Mouse (Mus musculus) liver, postnatal 0 days (tissue): ENCODE measurements around the gene AU015836.

Experiments
- CTCF ChIP-seq: sonication (generic); IDR thresholded peaks from 2 replicates; pipeline ENCODE4 v1.5.1; 2016; ENCODE audit warnings: antibody characterized with exemption, low read depth
- EP300 ChIP-seq: IDR thresholded peaks from 2 replicates; pipeline ENCODE4 v1.6.1; 2016; ENCODE audit warnings: antibody characterized with exemption, low read depth, mild to moderate bottlenecking

DNA sequence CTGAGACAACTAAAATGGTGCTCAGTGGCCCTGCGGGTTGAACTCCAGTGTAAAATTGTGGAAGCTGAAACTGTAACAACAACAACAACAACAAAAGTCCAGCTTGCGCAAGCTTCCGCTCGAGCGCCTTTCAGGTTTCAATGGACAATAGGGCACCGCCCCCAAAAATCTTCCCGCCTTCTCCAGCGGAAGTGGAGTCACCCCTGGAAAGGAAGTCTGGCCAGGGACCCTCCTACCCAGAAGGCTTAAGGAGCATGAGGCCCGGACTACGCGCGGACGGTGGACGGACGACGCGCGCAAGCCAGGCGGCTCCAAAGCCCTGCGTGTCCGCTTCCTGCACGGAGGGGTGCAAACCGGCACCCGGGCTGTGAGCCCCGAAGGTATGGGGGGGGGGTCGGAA, 11.9 kb downstream of the AU015836 start:
- TF ChIP-seq EP300 (no peak), CTCF (no peak)
